Mouse (Mus musculus) G1E (cell line): Measurements from ENCODE around the gene Fam198b.

ENCODE experiments used
- CTCF ChIP-seq: IDR thresholded peaks from 2 replicates; pipeline ENCODE4 v1.5.1; 2012; ENCODE audit warnings: low read depth, low read length, inconsistent platforms, mixed read lengths
- GATA1 ChIP-seq: IDR thresholded peaks from 2 replicates; pipeline ENCODE4 v1.6.1; 2012; ENCODE audit warnings: borderline replicate concordance, low read length, inconsistent platforms, mixed read lengths
- POLR2AphosphoS5 ChIP-seq: IDR thresholded peaks from 2 replicates; pipeline ENCODE4 v1.6.1; 2012; ENCODE audit warnings: low read depth, low read length, inconsistent platforms; ENCODE audit not compliant: insufficient replicate concordance

GRCm38 (mm10) chr3:79916185-79916584, 31.9 kb downstream of the Fam198b start:
- TF ChIP-seq CTCF (no peak), GATA1 (no peak), POLR2AphosphoS5 (no peak)
